Mouse (Mus musculus) gastrocnemius, adult 2 months (tissue): ENCODE data around the gene Myo9a. TPM values are rescaled to one million over a fixed set of nuclear protein-coding genes. Genes with fewer than 3 reads are reported as not detected.
A peak's percentile ranks its signal among the peaks of the same experiment; 100 is the strongest.
"Not testable (repeated sequence)": the region's sequence is repeated elsewhere in the genome, so short reads cannot be mapped to it uniquely, and the experiment has no call there.

Source experiments
- DNase-seq: peaks from one replicate; pipeline ENCODE4 v3.0.0; 2022
- H3K27ac ChIP-seq: fragments of 200-600 bp; 2 replicates; pipeline ENCODE4 v1.8.1; 2022; ENCODE audit warnings: mild to moderate bottlenecking
- H3K4me3 ChIP-seq: fragments of 200-600 bp; 2 replicates; pipeline ENCODE4 v1.8.1; 2022; ENCODE audit warnings: mild to moderate bottlenecking, moderate library complexity
- CTCF ChIP-seq: fragments of 200-600 bp; IDR thresholded peaks from 2 replicates; pipeline ENCODE4 v1.8.1; 2022; ENCODE audit warnings: antibody characterized with exemption, mild to moderate bottlenecking, moderate library complexity
- intact Hi-C: fragments of 180-260 bp; cut with DNase I; formaldehyde crosslinking; loops from one replicate; pipeline ENCODE4 v1.15.1; 2025
- total RNA-seq, 2 experiments: library from RNA; stranded (reverse); gene quantifications; 2 replicates each; pipeline ENCODE4 v1.2.3; 2021

Gene Myo9a
- total RNA-seq, 2 experiments from 2014 or later, result 9.3 to 10.7 TPM

- Histone ChIP-seq H3K4me3 (no peak overlapping the region), H3K27ac (no peak overlapping the region)
- TF ChIP-seq CTCF, result no peak
- DNase-seq, result no peak
- intact Hi-C loops, result no loop called here
Observed at GRCm38 (mm10) chr9:59727569-59728286, 23.0 kb upstream of the Myo9a start.

- Histone ChIP-seq H3K27ac (no peak overlapping the region), H3K4me3 (no peak overlapping the region)
- TF ChIP-seq CTCF, result no peak
- DNase-seq, result no peak
- intact Hi-C loops, result no loop called here
Observed at GRCm38 (mm10) chr9:59731136-59731535, 19.6 kb upstream of the Myo9a start.

GRCm38 (mm10) chr9:59733075-59733474, 17.6 kb upstream of the Myo9a start:
- Histone ChIP-seq H3K4me3 (no peak overlapping the region), H3K27ac (no peak overlapping the region)
- intact Hi-C loops, result no loop called here
- no peak for DNase-seq
- no peak for TF ChIP-seq CTCF

- no peak overlapping the region for H3K27ac ChIP-seq
- intact Hi-C loops, result no loop called here
- no peak overlapping the region for H3K4me3 ChIP-seq
- DNase-seq, result no peak
- no peak for TF ChIP-seq CTCF
Observed at GRCm38 (mm10) chr9:59735394-59735793, 15.3 kb upstream of the Myo9a start.

- no peak overlapping the region for H3K27ac ChIP-seq
- intact Hi-C loops, result no loop called here
- DNase-seq, result no peak
- no peak for TF ChIP-seq CTCF
- no peak overlapping the region for H3K4me3 ChIP-seq
Observed at GRCm38 (mm10) chr9:59740593-59740992, 10.1 kb upstream of the Myo9a start.

GRCm38 (mm10) chr9:59743903-59744302, 6.8 kb upstream of the Myo9a start:
- no peak for DNase-seq
- TF ChIP-seq CTCF, result no peak
- no peak overlapping the region for H3K4me3 ChIP-seq
- no peak overlapping the region for H3K27ac ChIP-seq
- intact Hi-C loops, result no loop called here

- TF ChIP-seq CTCF, result no peak
- no peak overlapping the region for H3K4me3 ChIP-seq
- no peak for DNase-seq
- no peak overlapping the region for H3K27ac ChIP-seq
- intact Hi-C loops, result no loop called here
Observed at GRCm38 (mm10) chr9:59748387-59748786, 2.3 kb upstream of the Myo9a start.

- Histone ChIP-seq H3K27ac (no peak overlapping the region), H3K4me3 (no peak overlapping the region)
- DNase-seq, result peak; percentile 22
- intact Hi-C loops, result no loop called here
- TF ChIP-seq CTCF, result no peak
Observed at GRCm38 (mm10) chr9:59748969-59749368, 1.7 kb upstream of the Myo9a start.

GRCm38 (mm10) chr9:59749581-59750265, 973 bp upstream of the Myo9a start:
- peak overlapping the region; percentile 82 for H3K4me3 ChIP-seq
- intact Hi-C loops, result no loop called here
- no peak for DNase-seq
- no peak for TF ChIP-seq CTCF
- H3K27ac ChIP-seq, result peak overlapping the region; percentile 99

GRCm38 (mm10) chr9:59751066-59751581, 428 bp downstream of the Myo9a start:
- Histone ChIP-seq H3K4me3 (peak overlapping the region; percentile 82), H3K27ac (peak overlapping the region; percentile 99)
- DNase-seq, result peak; percentile 94
- no peak for TF ChIP-seq CTCF
- intact Hi-C loops, result no loop called here

- no peak for DNase-seq
- peak overlapping the region; percentile 82 for H3K4me3 ChIP-seq
- peak overlapping the region; percentile 99 for H3K27ac ChIP-seq
- intact Hi-C loops, result no loop called here
- TF ChIP-seq CTCF, result no peak
Observed at GRCm38 (mm10) chr9:59751966-59752365, 1.3 kb downstream of the Myo9a start.

GRCm38 (mm10) chr9:59755199-59755598, 4.5 kb downstream of the Myo9a start:
- TF ChIP-seq CTCF, result no peak
- no peak overlapping the region for H3K4me3 ChIP-seq
- DNase-seq, result no peak
- H3K27ac ChIP-seq, result no peak overlapping the region
- intact Hi-C loops, result loop anchor here (5.0 kb wide), 1 partner anchor 33 kb away; no protein-coding TSS in a partner anchor

GRCm38 (mm10) chr9:59757016-59757415, 6.3 kb downstream of the Myo9a start:
- DNase-seq, H3K27ac ChIP-seq, H3K4me3 ChIP-seq: not testable (repeated sequence)
- intact Hi-C loops, result loop anchor here (5.0 kb wide), 1 partner anchor 35 kb away; no protein-coding TSS in a partner anchor
